Mouse (Mus musculus): ENCODE results near the gene Cnih3.

- TF ChIP-seq POLR2A (IDR thresholded peaks at IDR 0.05; ENCODE audit: borderline replicate concordance, control insufficient read depth, low read depth, low read length) (no peak), CTCF (IDR thresholded peaks at IDR 0.05; ENCODE audit: control insufficient read depth, insufficient read depth, low read length) (no peak)
Measured at GRCm38 (mm10) chr1:181469415-181469814, 117.0 kb downstream of the Cnih3 start.

All from bone marrow, adult 2 months (tissue).